Mouse (Mus musculus) kidney, postnatal 0 days (tissue): ENCODE measurements at regions not wholly inside any gene's neighbourhood (a gene's known extent, or its start where the extent isn't known, plus 50 kb on each side); places are given as distances from the start of the nearest gene placed in this dataset.
"Not testable (repeated sequence)": the region's sequence is repeated elsewhere in the genome, so short reads cannot be mapped to it uniquely, and the experiment has no call there.

Source experiments
- ATAC-seq: fragments of 200-750 bp; cut with Nextera tagmentation; replicated peaks from 2 replicates; pipeline ENCODE4 v1.8.0; 2017; ENCODE audit warnings: low read depth, moderate number of reproducible peaks, moderate TSS enrichment, moderate library complexity; ENCODE audit not compliant: low FRiP score
- DNase-seq: peaks from one replicate; pipeline ENCODE4 v3.0.0-alpha.2; 2016; ENCODE audit warnings: low spot score
- H3K27ac ChIP-seq: fragments of 300-500 bp; sonication (generic); 2 replicates; pipeline ENCODE4 v1.5.1; 2014; ENCODE audit warnings: mild to moderate bottlenecking
- H3K27me3 ChIP-seq: fragments of 300-500 bp; sonication (generic); 2 replicates; pipeline ENCODE4 v1.6.1; 2014; ENCODE audit warnings: low read length, mixed read lengths; ENCODE audit not compliant: insufficient read depth
- H3K36me3 ChIP-seq: fragments of 300-500 bp; sonication (generic); 2 replicates; pipeline ENCODE4 v1.6.1; 2014; ENCODE audit warnings: low read length, mixed read lengths; ENCODE audit not compliant: insufficient read depth
- H3K4me1 ChIP-seq: fragments of 300-500 bp; sonication (generic); replicated peaks from 2 replicates; pipeline ENCODE4 v1.6.1; 2014; ENCODE audit warnings: antibody characterized with exemption, low read length, mixed read lengths; ENCODE audit not compliant: insufficient read depth
- H3K4me2 ChIP-seq: fragments of 300-500 bp; sonication (generic); 2 replicates; pipeline ENCODE4 v1.6.1; 2014; ENCODE audit warnings: mild to moderate bottlenecking, low read length, moderate library complexity, mixed read lengths
- H3K4me3 ChIP-seq: fragments of 300-500 bp; sonication (generic); replicated peaks from 2 replicates; pipeline ENCODE4 v1.5.1; 2014; ENCODE audit warnings: low read depth, low read length
- H3K9ac ChIP-seq: fragments of 300-500 bp; sonication (generic); 2 replicates; pipeline ENCODE4 v1.6.1; 2014; ENCODE audit warnings: low read depth, low read length
- H3K9me3 ChIP-seq: fragments of 300-500 bp; sonication (generic); replicated peaks from 2 replicates; pipeline ENCODE4 v1.6.1; 2016; ENCODE audit warnings: low read length, inconsistent platforms, mixed read lengths
- CTCF ChIP-seq: IDR thresholded peaks from 2 replicates; pipeline ENCODE4 v1.5.1; 2016; ENCODE audit warnings: antibody characterized with exemption, low read depth, mild to moderate bottlenecking, moderate library complexity
- WGBS: fragments of 180-500 bp; shearing (Covaris S2); extraction: QIAGEN DNeasy Blood & Tissue Kit; methylation state at CpG from one replicate; pipeline ENCODE4 v1.1.7; 2014; 5-methylcytosine and 5-hydroxymethylcytosine counted together

DNA sequence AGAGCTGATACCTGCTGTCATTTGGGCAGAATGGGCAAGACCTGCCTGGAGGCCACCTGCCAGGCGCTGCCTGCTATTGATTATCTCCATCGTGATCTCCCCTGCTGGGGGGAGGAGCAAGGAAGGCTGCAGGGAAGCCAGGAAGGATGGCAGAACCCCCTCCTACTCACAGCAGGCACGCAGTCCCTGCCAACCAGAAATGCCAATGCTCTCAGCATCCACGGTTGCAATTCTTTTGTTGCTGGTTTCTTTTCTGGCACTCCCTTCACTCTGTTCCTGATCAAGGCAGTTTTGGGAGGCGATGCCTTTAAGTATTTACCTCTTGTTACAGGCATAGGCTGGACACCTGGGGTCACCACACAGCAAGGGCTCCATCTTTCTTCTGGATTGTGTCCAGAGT lies 164.3 kb upstream of the Tacr1 start:
- Histone ChIP-seq H3K4me2 (no peak overlapping the region), H3K27ac (no peak overlapping the region), H3K4me3 (no peak overlapping the region), H3K9ac (no peak overlapping the region), H3K27me3 (no peaks in the 10 kb centered on the region), H3K4me1 (no peaks in the 10 kb centered on the region), H3K9me3 (no peaks in the 10 kb centered on the region), H3K36me3 (no peaks in the 10 kb centered on the region)
- DNase-seq (no peak), ATAC-seq (no peak)
- no peak for TF ChIP-seq CTCF
- WGBS: 31% methylated on average over 5 of the region's 5 CpGs

DNA sequence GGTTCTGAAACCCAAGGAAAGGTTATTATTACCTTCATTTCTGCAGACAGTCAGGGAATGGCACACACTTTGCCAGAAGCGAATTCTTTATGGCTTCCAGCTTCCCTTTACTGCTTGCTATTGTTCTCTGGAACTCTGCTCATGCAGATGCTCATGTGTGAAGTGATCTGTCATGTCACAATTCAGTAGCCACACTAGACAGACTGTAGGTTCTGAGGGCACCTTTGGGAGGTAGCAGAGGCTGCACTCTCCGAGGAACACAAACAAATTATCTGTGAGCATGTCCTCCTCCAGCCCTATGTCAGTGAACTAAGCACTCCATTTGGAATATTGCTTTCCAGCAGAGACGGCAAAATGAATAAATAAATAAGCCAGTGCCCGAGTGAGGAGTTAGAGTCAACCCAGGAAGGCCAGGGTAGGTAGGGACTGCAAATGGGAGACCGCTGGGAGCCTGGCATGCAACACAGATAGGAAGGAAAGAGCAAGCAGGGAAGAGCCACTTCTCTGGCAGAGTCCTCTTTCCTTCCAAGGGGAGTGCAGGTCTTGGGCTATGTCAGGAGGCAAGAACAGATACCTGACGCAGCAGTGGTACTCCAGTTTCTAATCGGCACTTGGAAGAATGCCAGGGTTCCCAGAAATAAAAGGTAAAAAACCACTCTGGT lies 161.4 kb upstream of the Tacr1 start:
- Histone ChIP-seq H3K27me3 (no peaks in the 10 kb centered on the region), H3K4me1 (no peaks in the 10 kb centered on the region), H3K9ac (no peak overlapping the region), H3K27ac (no peak overlapping the region), H3K4me3 (no peak overlapping the region), H3K9me3 (no peaks in the 10 kb centered on the region), H3K4me2 (no peak overlapping the region), H3K36me3 (no peaks in the 10 kb centered on the region)
- ATAC-seq (no peak), DNase-seq (no peak)
- TF ChIP-seq CTCF: no peak
- 54% methylated on average over 7 of the region's 7 CpGs for WGBS

DNA sequence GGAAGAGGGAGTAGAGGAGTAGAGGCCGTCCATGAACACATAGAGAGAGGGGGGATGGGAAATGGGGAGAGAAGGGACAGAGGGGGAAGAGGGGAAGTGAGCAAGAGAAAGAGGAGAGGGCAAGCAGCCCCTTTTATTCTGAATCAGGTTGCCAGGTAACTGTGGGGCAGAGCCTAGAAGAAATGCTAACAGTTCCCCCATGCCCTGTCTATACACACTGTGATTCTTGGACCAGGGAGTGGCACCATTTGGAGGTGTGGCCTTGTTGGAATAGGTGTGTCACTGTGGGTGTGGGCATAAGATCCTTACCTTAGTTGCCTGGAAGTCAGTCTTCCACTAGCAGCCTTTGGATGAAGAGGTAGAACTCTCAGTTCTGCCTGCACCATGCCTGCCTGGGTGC lies 154.5 kb upstream of the Tacr1 start:
- not testable (repeated sequence) for DNase-seq, ATAC-seq, H3K4me1 ChIP-seq, H3K4me2 ChIP-seq, H3K27ac ChIP-seq, H3K9me3 ChIP-seq, H3K27me3 ChIP-seq, H3K36me3 ChIP-seq, H3K4me3 ChIP-seq, H3K9ac ChIP-seq
- WGBS: 58% methylated on average over 1 of the region's 1 CpGs

DNA sequence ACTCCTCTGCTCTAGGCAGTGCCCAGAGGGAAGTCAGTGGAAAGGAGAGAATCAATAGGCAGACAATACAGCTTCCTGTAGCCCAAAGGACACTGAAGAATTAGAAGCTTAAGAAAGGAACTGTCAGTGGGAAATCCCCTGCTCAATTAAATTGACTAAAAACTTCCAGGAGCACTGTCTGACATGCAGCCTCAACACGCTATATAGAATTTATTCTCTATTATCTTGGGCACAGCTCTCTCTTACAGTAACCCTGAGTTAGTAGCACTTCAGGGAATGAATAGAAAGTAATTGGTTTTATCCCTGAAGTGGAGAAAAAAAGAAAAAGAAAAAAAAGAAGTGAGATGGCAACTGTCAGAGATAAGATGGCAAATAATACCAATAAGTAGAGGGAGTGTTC lies 117.6 kb upstream of the Tacr1 start:
- H3K4me1 ChIP-seq: no peaks in the 10 kb centered on the region
- no peak overlapping the region for H3K4me3 ChIP-seq
- no peak overlapping the region for H3K27ac ChIP-seq
- DNase-seq (no peak), ATAC-seq (no peak)
- TF ChIP-seq CTCF: no peak
- H3K27me3 ChIP-seq: no peaks in the 10 kb centered on the region
- WGBS: 97% methylated on average over 1 of the region's 1 CpGs
- H3K9ac ChIP-seq: no peak overlapping the region
- H3K36me3 ChIP-seq: no peaks in the 10 kb centered on the region
- H3K9me3 ChIP-seq: no peaks in the 10 kb centered on the region
- H3K4me2 ChIP-seq: no peak overlapping the region

DNA sequence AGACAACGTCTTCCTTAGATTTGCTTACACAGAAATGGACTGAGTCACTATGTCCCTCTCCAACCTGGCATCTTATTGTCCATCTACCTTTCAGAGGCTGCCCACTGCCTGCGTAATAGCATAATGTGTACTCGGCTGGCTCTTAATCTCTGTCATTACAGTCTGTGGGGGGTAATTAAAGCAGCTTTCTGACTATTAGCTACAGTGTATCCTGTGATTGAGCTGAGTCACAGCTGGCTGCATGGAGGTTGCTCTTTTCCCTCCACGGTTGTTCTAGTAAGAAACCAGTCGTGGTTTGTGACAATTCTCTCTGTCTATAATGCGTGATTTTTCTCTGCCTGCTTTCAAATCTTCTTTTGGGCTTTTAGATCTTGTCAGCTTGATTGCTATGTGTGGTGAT lies 116.9 kb upstream of the Tacr1 start:
- H3K27ac ChIP-seq: no peak overlapping the region
- DNase-seq: no peak

DNA sequence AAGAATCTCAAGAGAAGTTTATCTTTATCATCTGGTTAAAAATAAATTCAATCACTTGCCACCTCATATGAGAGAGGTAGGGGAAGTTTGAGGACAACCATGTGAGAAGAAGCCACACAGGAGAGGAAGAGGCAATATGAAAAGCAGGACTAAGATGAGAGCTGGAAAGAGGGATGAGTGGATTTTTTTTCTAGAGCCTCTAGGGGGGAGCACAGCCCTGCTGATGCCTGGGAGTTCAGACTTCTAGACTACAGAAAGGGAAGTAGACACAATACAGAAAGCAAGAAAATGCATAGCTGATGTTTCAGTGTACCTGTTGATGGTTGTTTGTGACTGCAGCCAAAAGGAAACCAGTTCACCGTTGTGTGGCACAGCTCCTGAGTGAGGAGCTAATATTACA lies 108.6 kb upstream of the Tacr1 start:
- no peak; the same call in 1 of the 2 replicates for TF ChIP-seq CTCF
- no peaks in the 10 kb centered on the region for H3K4me1 ChIP-seq
- H3K27ac ChIP-seq: no peak overlapping the region
- ATAC-seq: no peak
- no peak for DNase-seq
- no peak overlapping the region for H3K4me3 ChIP-seq
- no peaks in the 10 kb centered on the region for H3K36me3 ChIP-seq
- H3K9ac ChIP-seq: no peak overlapping the region
- no peak overlapping the region for H3K4me2 ChIP-seq
- WGBS: 92% methylated on average over 1 of the region's 1 CpGs
- no peaks in the 10 kb centered on the region for H3K27me3 ChIP-seq
- no peaks in the 10 kb centered on the region for H3K9me3 ChIP-seq

More for the DNA sequence above, 116.9 kb upstream of the Tacr1 start:
- ATAC-seq: no peak
- WGBS: 65% methylated on average over 6 of the region's 6 CpGs
- no peak overlapping the region for H3K9ac ChIP-seq
- no peaks in the 10 kb centered on the region for H3K27me3 ChIP-seq
- H3K4me2 ChIP-seq: no peak overlapping the region
- H3K9me3 ChIP-seq: no peaks in the 10 kb centered on the region
- H3K4me1 ChIP-seq: no peaks in the 10 kb centered on the region
- TF ChIP-seq CTCF: no peak
- H3K36me3 ChIP-seq: no peaks in the 10 kb centered on the region
- H3K4me3 ChIP-seq: no peak overlapping the region
